ENCODE assay signal across 16 mouse cellular contexts in the genomic region with DNA sequence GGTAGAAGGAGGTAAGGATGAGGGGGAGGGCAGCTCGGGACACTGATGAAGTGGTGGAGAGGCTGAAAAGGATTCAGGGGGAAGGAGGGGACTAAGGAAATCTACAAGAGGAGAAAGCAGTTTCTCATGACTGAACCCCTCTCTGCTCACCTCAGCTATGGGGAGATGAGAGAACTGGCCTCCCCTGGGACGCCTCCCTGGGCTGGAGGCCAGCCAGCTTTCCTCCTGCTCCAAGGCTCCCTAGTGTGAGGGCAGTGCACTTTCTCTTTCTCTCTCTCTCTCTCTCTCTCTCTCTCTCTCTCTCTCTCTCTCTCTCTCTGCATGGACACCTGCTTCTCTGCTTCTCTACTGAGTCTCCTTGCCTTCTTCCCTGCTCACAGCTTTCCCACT. TPM values are rescaled to one million over a fixed set of nuclear protein-coding genes. Genes with fewer than 3 reads are reported as not detected.
A peak's percentile ranks its signal among the peaks of the same experiment; 100 is the strongest.
DNase-seq lines count a peak whose midpoint lies in the region; ATAC-seq and TF ChIP-seq lines count a peak whose summit lies in the region.
"Had no signal": no experiment of that assay in that cellular context is flagged by ENCODE, and none has a peak within 500 bp of the region (broad histone marks: within the 10 kb centered on the region; RNA-seq: fewer than 3 reads in every experiment).

No protein-coding gene starts in this region.

- ATAC-seq in cerebellum, adult (ENCODE audit: insufficient number of reproducible peaks, low FRiP score, low TSS enrichment), result no peak
- no peak for ATAC-seq in forebrain, embryonic 11.5 days (replicated peaks; ENCODE audit: low FRiP score)
- ATAC-seq in hindbrain, embryonic 14.5 days (ENCODE audit: low FRiP score), result no peak
- no peak for ATAC-seq in midbrain, postnatal 0 days (ENCODE audit: low FRiP score)
- ATAC-seq: intestine, embryonic 15.5 days had no signal

- 33% methylated on average over 2 of the region's 2 CpGs for WGBS in forebrain, embryonic 11.5 days
- WGBS in hindbrain, embryonic 14.5 days, result 25% methylated on average over 2 of the region's 2 CpGs
- WGBS in midbrain, postnatal 0 days, result 37% methylated on average over 2 of the region's 2 CpGs

- no peak overlapping the region for H3K27ac ChIP-seq in forebrain, embryonic 11.5 days (ENCODE audit: low read depth, low read length)
- peak overlapping the region; percentile 96; the same call in 1 of the 2 replicates for H3K27ac ChIP-seq in hindbrain, embryonic 14.5 days
- peak overlapping the region; percentile 98 for H3K27ac ChIP-seq in midbrain, postnatal 0 days (ENCODE audit: low read depth, low read length)
- H3K27ac ChIP-seq: embryonic facial prominence, embryonic 12.5 days; intestine, embryonic 15.5 days; limb, embryonic 13.5 days had no signal

- H3K27me3 ChIP-seq in forebrain, embryonic 11.5 days (ENCODE audit: control insufficient read depth, insufficient read depth, low read length), result peaks cover 3% of the 10 kb centered on the region
- no peaks in the 10 kb centered on the region for H3K27me3 ChIP-seq in hindbrain, embryonic 14.5 days (ENCODE audit: control insufficient read depth, insufficient read depth, low read length)
- no peaks in the 10 kb centered on the region for H3K27me3 ChIP-seq in midbrain, postnatal 0 days (ENCODE audit: insufficient read depth, low read length)

- H3K4me1 ChIP-seq in forebrain, embryonic 11.5 days (replicated peaks; ENCODE audit: control insufficient read depth, insufficient read depth, low read length), result peaks cover 27% of the 10 kb centered on the region; the same call in 1 of the 2 replicates
- H3K4me1 ChIP-seq in hindbrain, embryonic 14.5 days (replicated peaks; ENCODE audit: control insufficient read depth, insufficient read depth, low read length), result peaks cover 63% of the 10 kb centered on the region
- peaks cover 39% of the 10 kb centered on the region for H3K4me1 ChIP-seq in midbrain, postnatal 0 days (ENCODE audit: insufficient read depth, low read length)

- H3K9me3 ChIP-seq in forebrain, embryonic 11.5 days (ENCODE audit: control insufficient read depth, low read length), result no peaks in the 10 kb centered on the region
- H3K9me3 ChIP-seq in hindbrain, embryonic 14.5 days (ENCODE audit: control insufficient read depth, low read length), result no peaks in the 10 kb centered on the region
- H3K9me3 ChIP-seq in midbrain, postnatal 0 days (ENCODE audit: low read length), result no peaks in the 10 kb centered on the region
- H3K9me3 ChIP-seq: embryonic facial prominence, embryonic 12.5 days; intestine, embryonic 15.5 days; limb, embryonic 13.5 days had no signal

- H3K4me3 ChIP-seq in forebrain, embryonic 11.5 days (ENCODE audit: low read depth, low read length), result no peak overlapping the region
- peak overlapping the region; percentile 77 for H3K4me3 ChIP-seq in hindbrain, embryonic 14.5 days (replicated peaks; ENCODE audit: low read length)
- peak overlapping the region; percentile 90 for H3K4me3 ChIP-seq in midbrain, postnatal 0 days (ENCODE audit: low read depth, low read length)
- H3K4me3 ChIP-seq: intestine, embryonic 15.5 days; limb, embryonic 13.5 days had no signal

- no peak for TF ChIP-seq CTCF in midbrain, postnatal 0 days (IDR thresholded peaks at IDR 0.05)

- peak; percentile 51 to 67 for DNase-seq in cerebellum, adult 18-20 months
- DNase-seq in forebrain, embryonic 11.5 days (ENCODE audit: low spot score), result no peak
- no peak for DNase-seq in hindbrain, embryonic 14.5 days (ENCODE audit: low spot score)
- DNase-seq in midbrain, postnatal 0 days (ENCODE audit: low spot score), result no peak
- DNase-seq in frontal cortex, postnatal 10 days (ENCODE audit: low spot score in 2 of 2), result no peak
- DNase-seq in adipocyte (ENCODE audit: low spot score), result no peak
- DNase-seq in embryo, embryonic 10.5 days (ENCODE audit: low spot score), result no peak
- DNase-seq: adrenal gland, postnatal 14 days; kidney, postnatal 14 days; lung, adult 2 months had no signal

- no peaks in the 10 kb centered on the region; the same call in 1 of the 2 replicates for H3K36me3 ChIP-seq in forebrain, embryonic 11.5 days (ENCODE audit: control insufficient read depth, insufficient read depth, low read length)
- H3K36me3 ChIP-seq in hindbrain, embryonic 14.5 days (replicated peaks; ENCODE audit: control insufficient read depth, insufficient read depth), result peaks cover 11% of the 10 kb centered on the region
- H3K36me3 ChIP-seq in midbrain, postnatal 0 days (ENCODE audit: insufficient read depth, low read length), result peaks cover 12% of the 10 kb centered on the region
- H3K36me3 ChIP-seq: embryonic facial prominence, embryonic 12.5 days; intestine, embryonic 15.5 days; limb, embryonic 13.5 days had no signal

- peak overlapping the region; percentile 89; the same call in 1 of the 2 replicates for H3K4me2 ChIP-seq in forebrain, embryonic 11.5 days (ENCODE audit: low read depth, low read length, severe bottlenecking)
- peak overlapping the region; percentile 94 for H3K4me2 ChIP-seq in hindbrain, embryonic 14.5 days (replicated peaks)
- peak overlapping the region; percentile 95 for H3K4me2 ChIP-seq in midbrain, postnatal 0 days (ENCODE audit: low read depth, low read length, poor library complexity, severe bottlenecking)
- H3K4me2 ChIP-seq: embryonic facial prominence, embryonic 12.5 days; intestine, embryonic 15.5 days; limb, embryonic 13.5 days had no signal

- no peak overlapping the region for H3K9ac ChIP-seq in forebrain, embryonic 11.5 days (ENCODE audit: low read length)
- peak overlapping the region; percentile 94 for H3K9ac ChIP-seq in hindbrain, embryonic 14.5 days
- peak overlapping the region; percentile 99 for H3K9ac ChIP-seq in midbrain, postnatal 0 days (replicated peaks; ENCODE audit: low read length, poor library complexity, severe bottlenecking)
- H3K9ac ChIP-seq: embryonic facial prominence, embryonic 12.5 days; intestine, embryonic 15.5 days; limb, embryonic 13.5 days had no signal

RNA-seq across cellular contexts. Expression of gene Slc22a12, which starts 42.2 kb away (rescaled TPM):
- polyA plus RNA-seq in forebrain, embryonic 11.5 days (2014; fragmentation: Nextera tagmentation; extraction: Ambion mirVana), result not detected in 2 replicates
- polyA plus RNA-seq in hindbrain, embryonic 14.5 days (2014; fragmentation: Nextera tagmentation; extraction: Ambion mirVana), result not detected in 2 replicates
- 0.71 TPM in 1 of 2 replicates, not detected in the other for total RNA-seq in midbrain, postnatal 0 days (2014; rRNA removed)
- polyA plus RNA-seq in midbrain, postnatal 0 days (2015; fragmentation: Nextera tagmentation; extraction: Ambion mirVana), result 0.45 and 0.57 TPM in 2 replicates
- total RNA-seq: adrenal gland, postnatal 14 days; granulocyte monocyte progenitor cell, adult 5-6 weeks had no signal
- polyA plus RNA-seq: embryonic facial prominence, embryonic 12.5 days; heart, embryonic 16.5 days; limb, embryonic 13.5 days had no signal

Comparison
In these comparisons a context has a peak if more than half of its experiments do, and no peak if none do; other contexts are left out.
1. DNase-seq: peak in cerebellum, adult 18-20 months (2 of 2); none in forebrain, embryonic 11.5 days (single experiment), hindbrain, embryonic 14.5 days (single experiment), midbrain, postnatal 0 days (single experiment), frontal cortex, postnatal 10 days (0 of 2), adipocyte (single experiment) and embryo, embryonic 10.5 days (single experiment).
2. Peak in every context shown above with its lines, with median percentiles within 50 percentile points of each other: H3K4me2 ChIP-seq.